Mouse (Mus musculus) kidney, adult 18-20 months (tissue): ENCODE data around the gene Zfp287.
"Not testable (repeated sequence)": the region's sequence is repeated elsewhere in the genome, so short reads cannot be mapped to it uniquely, and the experiment has no call there.

Experiments used
- DNase-seq: peaks from one replicate; pipeline ENCODE4 v3.0.0; 2021

Gene Zfp287

DNA sequence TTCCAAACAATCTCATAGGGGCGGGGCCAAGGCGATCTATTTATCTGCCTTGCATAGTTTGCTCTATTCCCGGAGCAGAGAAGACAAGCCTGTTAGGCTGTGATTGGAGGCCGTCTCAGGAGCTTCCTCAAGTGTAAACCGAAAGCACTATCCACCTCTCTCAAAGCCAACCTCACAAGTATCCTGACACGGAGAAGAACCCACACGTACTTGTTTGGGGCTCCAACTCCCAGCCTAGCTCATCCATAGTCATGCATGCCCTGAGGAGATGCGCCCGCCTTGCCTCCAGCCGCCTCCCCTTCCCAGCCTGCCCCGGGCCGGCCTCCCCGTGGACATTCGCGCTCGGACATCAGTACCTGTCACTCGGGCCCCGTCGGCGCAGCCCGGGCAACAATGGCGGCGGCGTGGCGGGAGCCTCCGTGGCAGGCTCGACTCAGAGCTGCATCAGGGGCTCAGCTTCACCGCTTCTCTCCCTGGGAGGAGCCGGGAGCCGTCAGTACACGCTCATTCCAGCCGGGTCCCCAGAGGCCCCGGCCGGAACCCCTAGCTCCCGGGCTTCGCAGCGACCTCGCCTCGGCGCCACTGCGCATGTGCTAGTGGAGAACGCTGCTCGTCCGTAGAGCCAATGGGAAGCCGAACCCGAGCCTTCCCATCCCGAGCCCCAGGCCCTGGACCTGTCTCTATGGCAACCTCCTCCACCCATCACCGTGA is at the start of gene Zfp287:
TSS of gene Zfp287 (minus strand) at position 595 of the 711 bp plus-strand sequence.
- DNase-seq = peak; percentile 85

GRCm38 (mm10) chr11:62776510-62776909 is 44.8 kb upstream of the Zfp287 start:
- DNase-seq = no peak

DNA sequence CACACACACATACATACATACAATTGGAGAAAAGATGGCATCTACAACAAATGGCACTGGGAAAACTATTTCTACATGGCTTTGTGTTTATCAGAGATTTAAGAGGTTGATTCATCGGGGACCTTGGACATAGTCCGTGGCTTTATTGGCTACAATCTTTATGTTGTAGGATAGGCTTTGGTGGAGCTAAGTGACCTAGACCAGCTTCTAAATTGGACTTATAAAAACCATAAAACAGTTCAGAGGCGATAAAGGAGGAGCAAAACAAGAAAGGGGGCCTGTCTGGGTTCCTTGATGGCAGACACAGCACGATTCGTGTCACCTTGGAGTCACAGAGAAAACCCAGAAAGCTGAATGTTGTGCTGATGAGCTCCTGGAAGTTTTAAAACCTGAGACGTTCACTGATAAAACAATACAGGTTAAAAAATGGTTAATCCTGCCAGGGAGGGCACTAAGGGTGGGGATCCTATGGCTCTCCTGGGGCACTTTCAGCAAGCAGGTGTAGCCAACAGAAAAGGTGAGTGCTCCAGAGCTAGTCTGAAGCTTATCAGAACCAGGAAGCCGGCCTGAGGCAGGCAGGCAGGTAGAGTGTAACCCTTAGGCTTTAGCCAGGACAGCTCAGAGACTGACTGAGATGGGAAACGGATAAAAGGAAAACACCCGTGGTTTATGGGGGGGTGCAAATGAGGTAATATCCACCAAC is 29.2 kb upstream of the Zfp287 start:
- DNase-seq = no peak

DNA sequence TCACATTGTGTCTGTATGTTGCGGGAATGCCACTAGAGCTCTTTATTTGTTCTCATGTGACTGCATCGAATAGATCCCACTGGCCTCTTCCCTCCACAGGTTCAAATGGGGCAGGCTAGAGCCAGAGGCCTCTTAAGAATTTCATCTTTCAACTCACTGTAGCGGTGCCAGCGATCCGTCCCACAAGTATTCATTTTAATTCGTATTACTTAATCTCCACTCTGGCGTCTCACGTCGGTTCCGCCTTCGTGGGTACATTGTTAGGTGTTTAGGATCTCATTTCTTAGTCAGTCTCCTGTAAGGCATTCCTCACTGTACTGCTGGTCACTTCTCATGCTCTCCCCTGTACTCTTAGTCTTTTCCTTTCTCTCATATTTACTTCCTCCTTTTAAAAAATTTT is 26.8 kb upstream of the Zfp287 start:
- DNase-seq = no peak

DNA sequence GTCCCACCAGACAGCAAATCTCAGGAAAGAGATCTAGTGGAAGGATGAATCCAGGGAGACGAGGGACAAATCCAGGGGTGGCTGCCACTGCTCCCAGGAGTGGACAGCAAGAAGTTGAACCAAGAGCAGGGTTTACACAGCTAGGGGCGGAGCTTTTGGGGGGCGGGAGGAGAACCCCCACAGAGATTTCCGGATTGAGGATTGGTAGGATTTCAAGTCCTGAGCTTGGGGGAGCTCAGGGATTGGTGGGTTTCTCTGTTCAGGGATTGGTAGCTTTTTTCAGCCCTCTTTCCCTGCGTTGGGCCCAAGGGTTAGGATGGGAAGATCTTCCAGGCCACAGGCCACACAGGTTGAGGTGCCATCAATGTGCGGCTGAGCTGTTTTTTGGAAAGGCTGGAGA is 26.2 kb upstream of the Zfp287 start:
- DNase-seq = no peak

DNA sequence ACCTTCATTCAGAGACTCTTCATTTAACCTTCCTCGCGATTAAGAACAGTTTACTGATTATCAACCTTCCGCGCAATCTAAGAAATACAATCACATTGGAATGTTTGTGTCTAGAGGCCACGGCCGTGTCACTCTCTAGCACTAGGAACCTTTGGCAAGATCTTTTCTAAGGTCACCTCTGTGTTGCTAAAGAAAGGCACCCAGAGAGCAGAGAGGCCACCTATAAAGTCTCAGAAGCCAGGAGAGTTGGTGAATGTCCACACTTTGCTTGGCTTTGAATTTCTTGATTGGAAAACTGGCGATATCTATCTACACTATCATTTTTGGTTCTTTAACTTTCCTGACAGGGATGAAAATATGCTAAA is 25.4 kb upstream of the Zfp287 start:
- no peak for DNase-seq

DNA sequence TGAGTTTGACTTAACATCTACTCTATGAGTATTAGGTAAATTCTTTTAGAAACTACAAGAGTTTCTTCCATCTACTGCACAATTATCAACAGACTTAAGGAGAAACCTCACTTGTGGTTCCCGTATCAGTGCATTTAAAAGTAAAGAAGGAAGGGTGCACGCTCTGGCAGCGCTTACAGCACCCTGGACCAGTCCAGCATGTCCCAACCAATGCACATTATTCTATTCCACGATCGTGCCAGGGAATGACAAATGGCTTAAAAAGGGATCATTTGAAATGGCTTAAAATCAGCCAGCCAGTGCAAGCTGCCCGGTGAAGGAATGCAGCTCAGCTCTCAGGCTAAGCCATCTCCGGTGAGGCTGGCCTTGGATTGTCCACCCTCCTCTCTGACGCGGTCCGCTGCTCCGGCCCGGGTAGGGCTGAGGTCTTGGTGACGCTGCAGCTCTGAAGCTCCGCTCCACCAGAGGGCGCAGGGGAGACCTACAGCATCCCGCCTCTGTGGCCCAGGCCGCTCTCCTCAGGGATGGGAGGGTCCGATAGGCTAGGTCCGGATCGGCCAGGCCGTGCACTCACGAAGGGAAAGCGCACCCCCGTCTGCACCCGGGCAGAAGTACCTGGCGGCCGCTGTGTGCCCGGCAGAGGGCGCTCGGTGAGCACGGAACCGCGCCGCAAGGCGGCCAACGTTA is 24.9 kb upstream of the Zfp287 start:
- peak; percentile 97 for DNase-seq

DNA sequence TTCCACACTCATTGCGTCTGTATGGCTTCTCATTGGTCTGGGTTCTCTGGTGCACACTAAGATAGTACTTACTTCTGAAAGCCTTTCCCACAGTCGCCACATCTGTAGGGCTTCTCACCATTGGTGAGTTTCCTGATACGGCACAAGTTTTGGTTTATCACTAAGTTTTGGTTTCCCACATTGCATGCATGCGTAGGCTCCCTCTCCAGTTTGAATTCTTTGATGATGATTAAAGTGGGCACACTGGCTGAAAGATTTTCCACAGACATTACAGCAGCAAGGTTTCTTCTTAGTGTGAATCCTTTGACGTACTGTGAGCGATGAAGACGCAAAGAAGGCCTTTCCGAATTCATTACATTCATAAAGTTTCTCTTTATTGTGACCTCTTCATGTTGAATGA is 21.1 kb upstream of the Zfp287 start, which contains the start of gene Gm10428:
TSS of gene Gm10428 (plus strand) at position 321 of the 400 bp plus-strand sequence.
- no peak for DNase-seq

GRCm38 (mm10) chr11:62752191-62752590 is 20.5 kb upstream of the Zfp287 start:
- no peak for DNase-seq

- not testable (repeated sequence) for DNase-seq
These were observed 17.7 kb upstream of the Zfp287 start for GRCm38 (mm10) chr11:62749445-62749844.

DNA sequence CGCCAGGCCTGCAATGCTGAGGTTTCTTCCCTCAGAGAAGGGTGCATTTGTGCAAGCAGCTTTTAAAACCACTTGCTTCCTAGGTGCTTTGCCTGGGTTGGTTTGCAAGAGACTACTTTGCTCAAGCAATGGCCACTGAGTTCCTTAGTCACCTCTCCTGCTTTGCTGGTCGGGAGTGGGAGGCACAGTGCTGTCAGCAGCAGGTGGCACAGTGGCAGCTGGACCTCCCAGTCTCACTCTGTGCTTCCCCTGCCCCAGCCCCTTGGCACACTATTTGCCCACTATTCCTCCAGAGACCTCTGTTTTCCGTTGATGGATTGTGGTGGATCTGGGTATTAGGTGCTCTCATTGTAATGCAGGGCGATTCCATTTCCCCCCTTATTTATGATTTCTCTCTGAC is 16.4 kb upstream of the Zfp287 start:
- no peak for DNase-seq

DNA sequence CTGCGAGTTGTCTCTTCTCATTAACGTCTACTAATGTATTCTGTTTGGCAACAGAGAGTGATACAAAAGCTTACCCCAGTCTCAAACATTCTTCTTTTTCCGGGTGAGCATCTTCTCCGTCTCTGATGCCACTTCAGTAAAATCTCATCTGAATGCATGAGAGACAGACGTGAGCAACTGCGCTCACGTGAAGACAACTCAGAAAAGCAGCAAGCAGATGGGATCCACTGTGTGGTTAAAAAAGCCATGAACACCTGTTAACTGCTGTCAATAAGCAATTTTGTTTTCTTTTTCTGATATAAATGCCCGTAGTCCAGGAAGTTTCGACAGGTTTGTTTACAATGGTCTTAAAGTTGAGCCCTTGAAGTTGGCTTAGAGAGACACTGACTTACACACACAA is 15.5 kb upstream of the Zfp287 start:
- no peak for DNase-seq

DNA sequence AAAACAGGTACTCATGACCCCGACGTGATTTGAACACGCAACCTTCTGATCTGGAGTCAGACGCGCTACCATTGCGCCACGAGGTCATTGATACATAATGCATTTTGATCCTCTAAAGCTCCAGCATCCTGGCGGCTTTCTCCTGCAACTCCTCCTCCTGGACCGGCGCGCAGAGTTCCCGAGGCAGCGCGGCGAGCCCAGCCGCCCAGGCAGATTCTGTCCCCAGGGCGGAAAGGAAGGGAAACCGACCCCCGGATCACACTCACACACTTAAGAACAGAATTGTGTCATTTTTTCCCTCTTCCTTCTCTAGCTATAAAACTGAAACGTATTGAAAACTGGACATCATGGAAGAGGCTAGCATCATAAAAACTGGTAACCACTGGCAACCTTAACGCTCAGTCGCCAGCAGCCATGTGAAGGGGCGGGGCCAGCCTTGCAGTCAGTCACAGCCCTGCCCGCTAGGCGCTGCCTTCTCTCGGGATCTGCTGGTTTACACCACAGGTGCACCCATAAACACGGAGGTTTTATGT is 14.4 kb upstream of the Zfp287 start:
- peak; percentile 72 for DNase-seq

- DNase-seq = peak; percentile 68
These were observed 12.4 kb upstream of the Zfp287 start for GRCm38 (mm10) chr11:62744103-62744502.

- DNase-seq = no peak
These were observed 10.7 kb upstream of the Zfp287 start for GRCm38 (mm10) chr11:62742261-62742957.

GRCm38 (mm10) chr11:62741186-62741585 is 9.5 kb upstream of the Zfp287 start:
- no peak for DNase-seq

- no peak for DNase-seq
These were observed 960 bp upstream of the Zfp287 start for GRCm38 (mm10) chr11:62732665-62733064.

DNA sequence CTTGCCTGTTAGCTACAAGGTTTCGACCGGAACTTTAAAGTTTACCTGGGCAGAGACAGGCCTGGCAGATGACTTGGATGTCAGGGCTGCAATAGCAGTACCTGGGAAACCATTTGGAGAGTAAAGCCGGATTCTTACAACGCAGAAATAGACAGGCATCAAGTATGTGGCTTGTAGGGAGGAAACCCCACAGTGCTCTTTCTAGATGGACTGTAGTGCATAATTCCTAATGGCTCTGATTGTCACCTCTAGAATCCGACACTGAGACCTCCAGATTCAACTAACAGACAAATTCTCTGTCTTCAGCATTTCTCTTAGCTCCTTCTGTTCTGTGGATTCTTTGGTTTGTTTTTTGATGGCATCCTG is 300 bp upstream of the Zfp287 start:
- no peak for DNase-seq

DNA sequence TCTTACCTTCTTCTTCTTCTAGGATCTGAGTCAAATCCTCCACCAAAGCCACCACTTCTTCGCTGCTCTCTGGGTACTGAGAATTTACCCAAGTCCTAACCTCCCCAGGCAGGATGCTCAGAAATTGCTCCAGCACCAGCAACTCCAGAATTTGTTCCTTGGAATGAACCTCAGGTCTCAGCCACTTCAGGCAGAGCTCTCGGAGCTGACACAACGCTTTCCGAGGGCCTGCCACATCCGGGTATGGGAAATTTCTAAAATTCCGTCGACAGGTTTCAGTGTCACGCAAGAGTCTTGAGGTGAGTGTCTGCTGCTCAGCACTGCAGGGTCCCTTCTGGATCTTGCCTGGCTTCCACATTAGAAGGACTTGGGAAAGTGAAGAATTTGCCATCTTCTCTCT is 3.4 kb downstream of the Zfp287 start:
- no peak for DNase-seq

- no peak for DNase-seq
These were observed 21.0 kb downstream of the Zfp287 start for GRCm38 (mm10) chr11:62710657-62711056.

- no peak for DNase-seq
These were observed 23.5 kb downstream of the Zfp287 start for GRCm38 (mm10) chr11:62708252-62708651.

DNA sequence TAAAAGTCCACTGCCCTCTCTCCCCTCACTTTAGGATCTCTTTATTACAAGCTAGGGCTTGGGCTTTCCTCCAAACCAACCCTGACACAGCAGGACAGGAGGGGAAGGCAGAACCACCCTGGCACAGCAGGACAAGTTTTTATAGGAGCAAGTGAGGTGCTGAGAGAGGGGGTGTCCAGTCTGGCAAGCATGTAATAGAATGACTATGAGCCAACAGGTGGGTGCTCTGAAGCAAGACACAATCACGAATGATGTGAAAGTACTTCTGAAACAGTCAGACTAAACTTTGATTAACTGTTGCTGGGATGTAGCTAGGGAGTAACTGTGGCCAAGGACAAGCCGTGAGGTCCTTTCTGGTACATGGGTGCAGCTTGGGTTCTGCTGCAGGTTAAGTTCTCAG is 25.6 kb downstream of the Zfp287 start:
- no peak for DNase-seq

DNA sequence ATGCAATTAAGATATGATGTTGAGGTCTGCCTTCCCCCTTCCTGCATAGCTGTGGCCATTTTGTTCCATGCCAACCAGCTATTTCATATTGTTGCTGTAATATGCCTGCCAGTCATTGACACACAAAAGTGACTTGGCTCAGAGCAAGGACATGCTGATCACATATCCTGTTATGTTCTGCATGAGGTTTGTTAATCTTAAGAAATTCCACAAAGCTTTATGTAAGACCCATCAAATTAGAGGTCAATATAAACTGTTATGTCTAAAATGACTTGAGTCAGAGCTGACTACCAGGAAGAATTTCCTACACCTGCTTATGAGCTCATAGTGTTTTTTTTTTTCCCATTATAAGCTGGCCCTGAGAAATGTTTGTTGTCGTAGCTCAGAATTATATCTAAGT is 30.5 kb downstream of the Zfp287 start:
- no peak for DNase-seq
